Mouse (Mus musculus) layer of hippocampus, adult 18-20 months (tissue): Measurements from ENCODE around the gene Aven. TPM values are rescaled to one million over a fixed set of nuclear protein-coding genes. Genes with fewer than 3 reads are reported as not detected.
A peak's percentile ranks its signal among the peaks of the same experiment; 100 is the strongest.

Experiments
- DNase-seq, 2 experiments: peaks; one replicate each; pipeline ENCODE4 v3.0.0; 2022; ENCODE audit warnings: low spot score in 2 of 2
- total RNA-seq, 2 experiments: library from RNA; stranded (reverse); gene quantifications; 2 replicates each; pipeline ENCODE4 v1.2.3; 2021

Gene Aven
- total RNA-seq, 2 experiments from 2014 or later = 7.5 to 11.2 TPM

DNA sequence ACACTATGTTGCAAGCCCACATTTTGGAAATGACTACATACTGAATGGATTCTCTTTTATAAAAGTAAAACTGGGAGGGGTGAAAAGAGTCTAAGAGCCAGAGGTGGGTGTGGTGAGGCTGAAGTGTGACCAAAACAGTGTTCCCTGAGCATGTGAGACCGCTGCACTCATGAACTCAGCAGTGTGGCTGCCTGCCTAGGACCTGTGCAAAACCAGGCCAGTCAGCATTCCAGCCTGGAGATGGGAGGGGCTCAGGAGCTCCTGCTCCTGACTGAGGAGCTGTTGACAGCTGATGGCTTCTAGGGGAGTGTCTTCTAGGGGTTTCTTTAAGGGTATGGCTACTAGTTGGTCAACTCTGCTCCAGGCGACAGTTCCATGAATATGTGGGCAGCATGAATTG, 7.9 kb upstream of the Aven start:
- DNase-seq = no peak

DNA sequence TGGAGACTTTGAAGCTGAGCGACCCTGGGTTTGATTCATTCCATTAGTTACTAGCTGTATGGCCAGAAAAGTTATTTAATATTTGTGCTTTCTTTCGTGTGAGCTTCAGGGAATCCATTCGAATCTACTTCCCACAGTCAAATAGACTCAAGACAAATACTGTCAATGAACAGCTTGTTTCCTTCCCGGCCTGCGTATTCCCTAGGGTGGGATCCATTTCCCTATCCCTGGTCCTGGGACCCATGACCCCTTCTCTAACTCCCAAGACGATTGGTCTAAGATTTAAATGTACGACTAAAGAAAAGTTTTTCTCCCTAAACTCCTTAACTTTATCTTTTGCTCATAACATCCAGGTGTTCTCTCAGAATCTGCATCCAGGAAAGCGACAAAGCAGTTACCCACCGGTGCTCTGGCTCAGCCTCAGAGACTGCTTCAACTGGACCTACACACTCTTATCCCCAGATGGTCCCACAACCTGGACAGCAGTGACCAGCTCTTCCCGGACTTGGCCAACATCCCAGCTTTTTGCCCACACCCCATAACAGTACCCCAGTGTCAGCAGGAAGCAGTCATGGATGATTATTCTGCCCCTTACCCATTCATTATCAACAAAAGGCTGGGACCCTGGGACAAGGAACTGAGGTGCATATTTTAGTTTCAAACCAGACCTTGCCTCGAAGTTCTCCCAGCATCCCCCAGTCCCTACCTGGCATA, 2.1 kb upstream of the Aven start:
- DNase-seq = no peak

DNA sequence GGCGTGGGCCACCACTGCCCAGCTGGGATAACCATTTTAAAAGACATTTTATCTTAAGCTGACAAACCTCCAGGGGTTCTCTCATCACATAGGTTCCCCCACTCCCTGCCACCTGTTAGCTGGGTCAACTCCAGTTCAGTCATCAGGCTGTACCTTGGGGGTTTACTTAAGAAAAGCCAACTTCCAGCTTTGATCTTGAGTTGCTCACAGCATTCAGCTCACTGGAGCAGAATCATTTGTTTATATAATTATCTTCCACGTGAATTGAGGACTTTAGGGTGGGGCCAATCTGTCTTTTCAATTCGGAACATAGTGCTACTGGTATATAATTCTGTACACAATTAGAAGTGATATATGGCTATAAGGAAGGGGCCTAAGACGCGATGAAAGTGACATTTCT, 1.1 kb upstream of the Aven start:
- no peak for DNase-seq

DNA sequence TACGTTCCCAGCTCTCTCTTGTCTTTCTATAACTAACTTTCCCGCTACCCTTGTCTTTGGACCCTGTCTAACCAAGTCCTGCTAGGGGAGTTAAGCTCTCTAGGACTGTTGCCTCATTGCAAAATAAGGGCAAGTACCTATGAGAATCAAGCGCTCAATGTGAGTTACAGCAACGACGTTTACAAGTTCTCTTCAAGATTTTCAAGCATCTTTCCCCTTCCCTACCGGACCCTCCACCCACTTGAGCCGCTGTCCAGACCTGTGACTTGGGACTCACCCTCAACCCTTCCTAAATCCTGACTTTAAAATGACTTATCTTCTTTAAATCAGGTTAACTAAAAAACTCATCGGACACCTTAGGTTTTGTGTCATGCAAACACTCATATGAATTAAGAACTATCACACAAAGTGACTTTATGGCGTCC, 321 bp upstream of the Aven start:
- no peak for DNase-seq

DNA sequence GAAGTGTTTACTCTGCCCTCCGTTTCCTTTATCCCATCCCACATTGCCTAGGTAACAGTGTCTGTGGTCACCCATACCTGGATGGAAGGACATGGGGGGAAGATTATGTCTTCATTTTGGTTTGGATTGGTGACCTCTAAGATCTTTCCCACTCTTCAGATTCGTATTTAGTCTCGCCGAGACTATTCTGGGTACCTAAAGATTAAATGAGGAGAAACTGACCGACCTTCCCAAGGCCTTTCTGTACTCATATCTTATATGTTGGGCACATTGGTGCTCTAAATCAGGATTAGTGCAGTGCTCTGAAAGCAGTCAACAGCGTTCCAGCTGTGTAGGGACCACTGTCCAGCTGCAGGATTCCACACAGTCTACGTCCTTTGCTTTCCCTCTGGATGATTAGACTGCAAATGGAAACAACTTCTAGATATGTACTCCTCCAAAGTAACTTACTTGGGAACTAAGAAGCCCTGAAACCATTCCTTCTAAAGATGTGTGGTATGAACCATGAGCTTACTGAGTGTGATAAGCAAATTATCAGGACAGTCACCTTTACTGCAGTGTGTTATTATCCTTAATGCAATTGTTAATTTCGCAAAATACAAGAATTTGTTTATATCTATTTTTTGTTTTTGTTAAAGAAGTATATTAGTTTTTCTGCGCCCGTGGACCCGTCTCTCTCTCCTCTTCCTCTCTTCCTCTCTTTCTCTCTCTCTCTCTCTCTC, 936 bp downstream of the Aven start:
- no peak for DNase-seq

DNA sequence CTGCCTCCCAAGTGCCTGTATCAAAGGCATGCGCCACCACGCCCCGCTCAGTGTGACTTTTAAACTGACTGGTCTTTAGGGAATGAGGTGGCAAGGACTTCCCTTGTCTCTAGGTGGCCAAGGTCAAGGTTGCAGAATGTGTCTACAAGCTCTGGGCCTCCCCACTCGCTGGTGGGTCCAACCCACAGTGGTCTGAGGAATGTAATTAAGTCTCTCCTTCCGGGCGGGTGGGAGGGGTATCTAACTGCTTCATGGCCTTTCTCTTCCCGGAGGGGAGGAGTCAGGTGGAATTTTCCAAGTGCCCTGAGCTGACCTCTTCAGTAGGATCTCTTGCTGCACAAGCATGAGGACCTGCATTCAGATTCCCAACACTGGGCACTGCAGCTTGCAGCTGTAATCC, 5.1 kb downstream of the Aven start:
- DNase-seq = no peak

DNA sequence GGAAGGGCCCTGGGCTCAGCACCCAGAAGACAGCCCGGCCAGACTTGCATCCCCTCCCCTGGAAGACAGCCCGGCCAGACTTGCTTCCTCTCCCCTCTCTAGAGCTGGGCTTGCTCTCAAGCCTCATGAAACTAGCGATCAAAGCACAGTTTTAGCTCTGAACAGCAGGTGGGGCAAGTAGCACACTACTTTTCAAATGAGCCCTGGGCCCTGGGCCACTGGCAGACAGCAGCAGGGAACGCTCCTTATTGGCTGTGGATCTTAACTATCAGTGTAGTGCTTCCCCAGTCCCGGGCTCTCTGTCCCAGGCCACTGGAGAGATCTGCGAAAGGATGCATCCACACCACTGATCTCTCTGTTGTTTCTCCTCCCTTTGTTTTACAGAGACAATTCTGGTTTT, 8.4 kb downstream of the Aven start:
- DNase-seq = peak; percentile 67 to 91

DNA sequence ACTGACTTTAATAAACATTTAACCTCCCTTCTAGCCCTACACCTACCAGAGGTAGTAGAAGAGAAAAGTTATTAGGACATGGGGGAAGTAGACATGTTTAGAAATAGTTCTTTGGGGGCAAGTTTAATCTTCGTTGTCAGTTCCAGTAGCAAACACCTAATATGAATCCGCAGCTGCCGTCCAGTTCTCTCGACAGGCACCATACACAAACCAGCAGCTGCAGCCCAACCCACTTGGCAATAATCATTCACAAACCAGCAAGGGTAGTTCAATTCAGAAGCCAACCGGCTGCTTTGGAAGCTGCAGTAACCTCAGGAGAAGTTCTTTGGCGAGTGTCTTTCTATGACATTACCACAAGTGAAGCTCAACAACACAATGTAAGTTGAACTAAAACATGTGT, 11.2 kb downstream of the Aven start:
- DNase-seq = no peak

DNA sequence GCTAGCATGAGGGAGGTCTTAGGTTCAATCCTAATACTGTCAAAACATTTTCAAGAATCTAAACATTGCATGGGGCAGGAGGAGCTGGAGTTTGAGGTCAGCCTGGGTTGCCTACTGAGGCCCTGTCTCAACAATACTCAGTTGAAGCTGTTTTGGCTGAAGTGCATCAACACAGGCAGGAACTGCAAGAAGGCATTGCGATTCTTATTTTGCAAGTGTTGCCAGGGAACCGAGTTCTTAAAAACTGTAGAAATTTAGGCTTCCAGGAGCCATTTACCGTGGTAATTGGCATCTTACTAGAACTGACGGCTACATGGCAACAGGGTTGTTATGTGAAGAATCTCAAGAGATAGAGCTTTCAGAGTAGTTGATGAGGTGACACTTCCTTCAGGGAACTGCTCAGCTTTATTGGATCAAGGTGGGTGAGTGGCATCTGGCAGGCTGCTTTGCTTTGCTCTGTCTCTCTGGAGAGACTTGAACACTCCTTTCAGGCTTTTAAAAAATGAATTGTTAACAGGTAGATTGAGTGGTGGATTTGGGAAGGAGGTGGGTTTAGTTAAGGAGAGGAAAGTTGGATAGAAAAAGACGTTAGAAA, 14.2 kb downstream of the Aven start:
- DNase-seq = no peak

DNA sequence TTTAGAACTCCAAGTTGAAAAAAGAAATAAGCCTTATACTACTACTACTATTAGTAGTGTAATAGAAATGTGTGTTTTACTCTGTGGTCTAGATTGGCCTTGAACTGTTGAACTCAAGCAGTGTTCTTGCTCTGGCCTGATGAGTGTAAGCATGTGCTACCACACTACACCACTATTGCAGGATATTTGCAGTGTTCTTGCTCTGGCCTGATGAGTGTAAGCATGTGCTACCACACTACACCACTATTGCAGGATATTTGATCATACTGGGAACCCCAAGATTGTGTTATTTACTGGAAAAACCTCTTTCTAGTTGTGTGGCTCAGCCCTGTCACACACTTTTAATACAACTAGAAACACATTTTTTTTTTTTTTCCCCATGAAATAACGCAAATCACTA, 14.7 kb downstream of the Aven start:
- DNase-seq = no peak

DNA sequence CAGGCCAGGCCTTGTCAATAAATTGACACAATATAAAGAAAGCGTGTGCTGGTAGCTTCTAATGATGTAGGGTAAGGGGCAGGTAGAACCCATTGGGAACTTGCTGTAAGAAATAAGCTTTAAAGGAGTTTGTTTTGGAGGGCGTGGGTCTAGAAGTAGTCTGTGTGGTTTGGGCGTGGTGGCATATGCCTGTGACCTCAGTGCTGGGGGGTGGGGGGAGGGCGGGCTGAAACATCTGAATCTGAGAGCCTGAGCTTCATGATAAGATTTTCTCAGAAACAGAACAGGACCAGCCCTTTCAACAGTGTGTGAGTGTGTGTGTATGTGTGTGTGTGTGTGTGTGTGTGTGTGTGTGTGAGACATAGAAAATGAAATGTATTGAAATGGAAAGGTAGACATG, 17.4 kb downstream of the Aven start:
- no peak for DNase-seq

DNA sequence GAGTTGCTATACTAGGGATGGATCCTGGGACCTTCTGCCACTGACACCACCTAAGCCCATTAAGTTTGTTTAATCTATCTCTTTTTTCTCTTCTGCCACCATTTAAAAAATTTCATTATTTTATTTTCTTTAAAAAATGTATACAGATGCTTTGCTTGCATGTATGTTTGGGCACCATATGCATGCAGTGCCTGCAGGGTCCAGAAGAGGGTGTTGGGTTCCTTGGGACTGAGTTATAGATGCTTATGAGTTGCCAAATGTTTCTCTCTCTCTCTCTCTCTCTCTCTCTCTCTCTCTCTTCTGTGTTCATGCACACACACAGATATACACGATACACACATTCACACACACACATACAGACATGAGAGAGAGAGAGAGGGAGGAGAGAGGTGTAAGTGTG, 20.3 kb downstream of the Aven start:
- DNase-seq = no peak

DNA sequence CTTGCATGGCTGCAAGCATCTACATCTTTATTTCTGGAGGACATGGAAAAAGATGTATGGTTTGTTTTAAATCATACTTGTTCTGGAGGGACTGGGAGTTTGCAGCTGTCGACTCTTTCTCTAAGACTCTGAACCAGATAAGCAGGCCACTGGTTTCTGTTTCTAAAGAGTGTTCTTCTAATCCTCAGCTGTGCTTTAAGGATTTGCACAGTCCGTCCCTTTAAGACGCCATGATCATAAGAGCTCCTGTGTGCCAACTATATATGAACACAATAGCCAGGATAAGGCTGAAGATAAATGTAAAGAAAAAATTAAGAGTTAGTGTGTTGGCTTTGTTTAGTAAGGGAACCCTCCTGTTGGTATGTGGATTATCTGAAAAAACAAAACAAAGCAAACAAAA, 24.0 kb downstream of the Aven start:
- DNase-seq = no peak

DNA sequence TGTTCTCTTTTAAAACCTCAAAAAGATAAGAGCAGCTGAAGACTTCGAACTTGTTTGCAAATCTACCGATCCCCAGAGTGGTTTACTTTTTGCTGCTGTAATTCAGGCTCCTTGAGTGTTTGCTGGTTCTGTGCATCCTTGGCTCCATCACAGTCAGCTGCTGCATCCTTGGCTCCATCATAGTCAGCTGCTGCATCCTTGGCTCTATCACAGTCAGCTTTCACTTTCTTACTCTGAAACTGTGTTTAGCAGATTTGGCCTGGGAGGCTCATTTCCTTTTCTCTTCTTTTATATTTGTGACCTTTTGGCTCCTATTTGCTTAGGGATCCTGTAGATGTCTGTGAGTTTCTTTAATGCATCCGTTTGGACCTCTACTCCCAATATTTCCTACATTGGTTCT, 24.5 kb downstream of the Aven start:
- no peak for DNase-seq

DNA sequence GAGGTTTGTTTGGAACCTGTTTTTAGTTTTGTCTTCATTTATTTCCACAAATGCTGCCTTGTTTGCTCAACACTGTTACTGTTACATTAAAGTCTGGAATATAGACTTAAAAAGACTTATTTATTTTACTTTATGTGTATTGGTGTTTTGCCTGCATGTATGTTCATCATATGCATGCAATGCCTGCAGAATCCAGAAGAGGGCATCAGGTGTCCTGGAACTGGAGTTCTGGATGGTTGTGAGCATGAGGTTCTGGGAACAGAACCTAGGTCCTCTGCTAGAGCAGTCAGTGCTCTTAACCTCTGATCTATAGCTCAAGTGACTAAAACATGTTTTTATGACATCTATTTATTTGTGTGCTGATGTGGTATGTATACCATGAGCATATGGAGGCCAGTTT, 25.8 kb downstream of the Aven start:
- DNase-seq = no peak

DNA sequence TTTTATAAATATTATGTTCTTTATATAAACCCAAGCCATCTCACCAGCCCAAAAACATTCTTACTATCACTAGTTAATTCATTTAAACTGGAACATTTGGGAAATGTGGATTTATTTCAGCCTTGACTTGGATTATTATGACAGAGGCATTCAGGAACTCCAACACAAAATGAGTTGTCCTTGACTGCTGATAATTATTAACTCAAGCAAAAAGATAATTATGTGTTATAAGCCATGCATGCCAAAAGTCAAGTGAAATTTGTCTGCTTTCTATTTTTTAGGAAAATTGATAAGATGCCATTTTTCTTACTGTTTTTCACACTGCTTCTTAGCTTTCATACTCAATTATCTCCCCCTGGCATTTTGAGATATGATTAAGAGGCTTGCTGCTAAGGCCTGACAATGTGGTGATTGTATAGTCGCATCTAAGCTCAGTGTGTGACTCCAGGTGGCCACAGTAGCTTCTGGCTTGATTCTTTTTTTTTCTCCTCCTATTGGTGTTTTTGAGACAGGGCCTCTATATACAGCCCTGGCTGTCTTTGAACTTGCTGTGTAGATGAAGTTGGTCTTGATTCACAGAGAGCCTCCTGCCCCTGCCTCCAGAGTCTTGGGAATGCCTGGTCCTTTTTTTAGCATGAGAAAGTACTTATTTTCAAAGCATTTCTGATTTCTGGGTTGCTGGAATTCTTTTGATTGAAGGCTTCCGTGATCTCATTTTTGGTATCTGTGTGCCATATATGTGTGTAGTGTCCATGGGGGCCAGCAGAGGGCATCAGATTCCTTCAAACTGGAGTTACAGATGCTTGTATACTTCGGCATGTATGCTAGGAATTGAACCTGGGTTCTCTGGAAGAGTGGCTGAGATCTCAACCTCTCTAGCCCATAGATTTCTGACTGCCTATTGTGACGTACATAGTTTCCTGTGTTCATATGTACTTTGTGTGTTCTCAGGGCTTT, 28.0 kb downstream of the Aven start:
- no peak for DNase-seq

DNA sequence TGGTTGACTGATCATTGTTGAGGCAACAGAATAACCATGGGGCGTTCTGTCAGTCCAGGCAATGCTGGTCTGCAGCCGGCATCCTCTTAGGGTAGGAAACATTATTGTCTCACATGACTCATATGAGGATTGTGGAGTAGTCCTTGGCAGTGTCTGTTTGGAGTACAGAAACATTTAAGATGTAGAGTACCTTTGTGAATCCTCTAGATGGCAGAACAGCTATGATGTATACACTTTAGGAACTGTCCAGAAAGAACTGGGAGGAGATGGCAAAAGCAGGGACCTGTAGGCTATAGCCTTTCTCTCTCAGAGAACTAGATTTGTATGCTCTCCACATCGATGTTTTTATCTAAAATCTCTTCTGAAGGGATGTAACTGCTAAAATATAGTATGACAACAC, 34.2 kb downstream of the Aven start:
- DNase-seq = no peak

DNA sequence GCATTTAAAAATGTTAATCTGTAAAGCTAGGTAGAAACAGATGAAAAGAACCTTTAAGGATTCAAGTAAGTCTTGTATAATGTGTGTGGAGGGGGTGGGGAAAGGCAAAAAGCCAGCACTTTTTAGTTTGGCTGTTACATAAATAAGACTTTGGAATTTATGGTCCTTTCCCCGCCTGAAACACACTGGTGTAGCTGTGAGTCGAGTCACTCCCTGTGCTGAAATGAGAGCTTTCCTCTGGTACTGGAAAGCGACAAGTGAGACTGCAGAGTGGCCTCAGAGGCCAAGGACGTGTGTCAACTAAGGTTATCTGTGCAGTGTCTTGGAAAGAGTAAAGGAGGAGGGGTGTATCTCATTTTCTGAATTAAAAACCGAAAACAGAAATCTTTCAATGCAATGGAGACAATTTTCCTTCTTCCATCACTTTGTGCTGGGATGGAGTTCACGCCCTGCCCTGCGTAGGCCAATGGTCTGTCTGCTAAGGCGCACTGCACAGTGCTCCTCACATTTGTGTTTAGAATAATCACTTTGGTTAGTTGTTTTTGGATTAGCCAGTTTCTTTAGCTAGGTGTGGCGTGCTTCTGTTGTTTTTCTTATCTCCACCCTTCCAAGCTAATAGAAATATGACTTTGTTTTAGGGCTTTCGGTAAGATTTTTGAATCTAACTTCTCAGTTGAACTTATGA, 40.2 kb downstream of the Aven start:
- no peak for DNase-seq

DNA sequence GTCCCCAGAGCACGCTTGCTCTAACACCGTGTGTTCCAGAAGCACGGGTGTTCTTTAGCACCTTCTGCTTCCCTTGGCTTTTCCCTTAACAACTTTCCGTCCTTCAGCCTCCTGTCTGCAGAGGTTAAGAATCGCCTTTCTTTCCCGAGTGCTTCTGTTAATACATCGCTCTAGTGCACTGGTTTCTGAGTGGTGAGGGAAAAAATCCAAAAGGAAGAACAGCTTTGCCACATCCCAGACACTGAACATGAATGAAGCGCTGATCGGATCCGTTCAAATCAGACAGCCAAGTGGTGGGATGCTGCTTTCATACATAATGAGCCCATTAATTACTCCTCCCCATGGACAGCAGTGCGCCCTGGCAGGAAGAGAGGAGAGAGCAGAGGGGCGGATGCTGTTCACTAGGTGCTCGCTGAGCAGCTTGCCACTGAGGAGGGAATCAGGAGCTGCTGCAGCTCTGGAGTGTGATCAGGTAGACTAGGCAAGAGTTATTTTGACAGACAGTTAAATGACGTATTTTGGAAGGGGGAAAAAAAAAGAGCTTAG, 42.0 kb downstream of the Aven start:
- peak; percentile 16 to 36 for DNase-seq

DNA sequence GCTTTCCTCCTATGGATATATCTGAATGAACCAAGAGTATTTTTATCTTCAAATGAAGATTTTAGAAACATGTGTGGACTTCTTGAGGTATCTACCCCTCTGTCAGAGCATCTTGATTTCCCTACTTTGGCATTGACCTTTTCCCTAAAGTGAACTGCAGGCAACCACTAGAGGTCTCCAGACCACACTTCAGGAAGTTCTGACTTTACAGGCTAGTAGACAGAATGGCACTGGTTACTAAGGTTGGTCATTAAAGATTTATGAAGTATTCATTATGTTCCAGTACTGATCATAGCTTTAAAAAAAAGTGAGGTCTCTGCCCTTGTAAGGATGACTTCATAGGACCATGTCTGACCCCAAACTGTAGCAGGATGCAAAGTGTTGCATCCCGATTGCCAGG, 46.0 kb downstream of the Aven start:
- peak in 1 of 2 experiments; percentile 40 for DNase-seq
